Mouse (Mus musculus) CD4-positive, CD25-positive, alpha-beta regulatory T cell, adult 9 weeks (primary cell): ENCODE data around the gene Mier3. TPM values are rescaled to one million over a fixed set of nuclear protein-coding genes. Genes with fewer than 3 reads are reported as not detected.

Source experiments
- polyA plus RNA-seq: library from polyadenylated mRNA; unstranded; fragments of 100-300 nt; shearing (Covaris generic); gene quantifications from one replicate; pipeline ENCODE4 v1.2.1, GENCODE M21; 2017

Mier3 gene
- 15.7 TPM for polyA plus RNA-seq

DNA sequence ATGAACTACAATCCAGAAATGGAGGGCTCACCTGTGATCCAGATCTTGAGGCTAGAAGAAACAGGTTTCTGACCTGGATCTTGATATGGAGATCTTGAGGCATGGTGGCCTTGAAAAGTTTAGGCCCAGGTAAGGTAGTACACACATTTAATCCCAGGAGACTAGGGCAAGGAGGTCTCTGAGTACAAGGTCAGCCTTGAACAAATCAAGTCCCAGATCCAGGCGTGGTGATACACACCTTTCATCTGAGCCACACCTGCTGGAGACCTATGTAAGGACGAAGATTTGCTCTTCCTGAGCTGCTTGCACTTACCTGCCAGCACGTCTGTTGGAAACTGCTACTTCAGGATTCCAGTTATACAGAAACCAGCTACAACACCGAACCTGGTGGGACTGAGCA is at the start of gene Mier3:
Gene Mier3, plus strand, starts transcription at position 301 of the 400 bp plus-strand sequence.

Other genes starting within 250 kb of the Mier3 start
- 169 TPM for gene Gpbp1, start 190.9 kb upstream of the Mier3 start, polyA plus RNA-seq
- not detected for gene Gm49496, start 131.0 kb upstream of the Mier3 start, polyA plus RNA-seq
- gene Gm10198, start 88.2 kb upstream of the Mier3 start, polyA plus RNA-seq, result not detected
- 27.1 TPM for gene Map3k1, start 128.0 kb downstream of the Mier3 start, polyA plus RNA-seq